Mouse (Mus musculus) ES-E14 (cell line): ENCODE results near the gene Mymx. TPM values are rescaled to one million over a fixed set of nuclear protein-coding genes. Genes with fewer than 3 reads are reported as not detected.

Experiments used
- DNase-seq: peaks from one replicate; pipeline ENCODE4 v3.0.0-alpha.2; 2013; ENCODE audit warnings: low read depth, low spot score
- H3K27ac ChIP-seq: 2 replicates; pipeline ENCODE4 v1.5.1; 2012; ENCODE audit warnings: low read depth, mild to moderate bottlenecking, low read length, moderate library complexity, mixed read lengths; ENCODE audit not compliant: poor library complexity, insufficient read depth, severe bottlenecking
- H3K36me3 ChIP-seq: 2 replicates; pipeline ENCODE4 v1.6.1; 2012; ENCODE audit warnings: mild to moderate bottlenecking, low read length, moderate library complexity, mixed read lengths; ENCODE audit not compliant: control insufficient read depth, poor library complexity, insufficient read depth, severe bottlenecking
- H3K4me1 ChIP-seq, 2 experiments: fragments of 150-350 bp in 1 of 2; sonication (generic) in 1 of 2; 2 replicates each; pipeline ENCODE4 v1.6.1; 2012; ENCODE audit warnings: low read length in 2 of 2, mild to moderate bottlenecking in 1 of 2, mixed read lengths in 1 of 2; ENCODE audit not compliant: control insufficient read depth in 2 of 2, insufficient read depth in 2 of 2, poor library complexity in 1 of 2
- H3K4me3 ChIP-seq, 2 experiments: fragments of 150-350 bp in 1 of 2; sonication (generic) in 1 of 2; 2 replicates each; pipeline ENCODE4 v1.5.1; 2012; ENCODE audit warnings: low read length in 2 of 2, low read depth in 1 of 2, mild to moderate bottlenecking in 1 of 2, mixed read lengths in 1 of 2; ENCODE audit not compliant: insufficient read depth in 1 of 2, poor library complexity in 1 of 2, severe bottlenecking in 1 of 2
- H3K9ac ChIP-seq: 2 replicates; pipeline ENCODE4 v1.6.1; 2012; ENCODE audit warnings: low read depth, mild to moderate bottlenecking, low read length, mixed read lengths; ENCODE audit not compliant: poor library complexity, insufficient read depth, severe bottlenecking
- H3K9me3 ChIP-seq: fragments of 150-350 bp; sonication (generic); 2 replicates; pipeline ENCODE4 v1.6.1; 2012; ENCODE audit warnings: low read depth, mild to moderate bottlenecking, low read length; ENCODE audit not compliant: control insufficient read depth, insufficient read depth
- CHD2 ChIP-seq: IDR thresholded peaks from 2 replicates; pipeline ENCODE4 v1.6.1; 2014; ENCODE audit warnings: mild to moderate bottlenecking, low read depth, low read length, inconsistent platforms
- HCFC1 ChIP-seq: IDR thresholded peaks from 2 replicates; pipeline ENCODE4 v1.6.1; 2012; ENCODE audit warnings: low read length, inconsistent platforms, borderline replicate concordance; ENCODE audit not compliant: insufficient read depth
- MAFK ChIP-seq: IDR thresholded peaks from 2 replicates; pipeline ENCODE4 v1.6.1; 2014; ENCODE audit warnings: mild to moderate bottlenecking, low read depth, low read length, inconsistent platforms; ENCODE audit not compliant: insufficient read depth
- ZC3H11A ChIP-seq: IDR thresholded peaks from 2 replicates; pipeline ENCODE4 v1.6.1; 2012; ENCODE audit warnings: low read depth, mild to moderate bottlenecking, inconsistent platforms, low read length, borderline replicate concordance
- ZNF384 ChIP-seq: IDR thresholded peaks from 2 replicates; pipeline ENCODE4 v1.6.1; 2012; ENCODE audit warnings: low read depth, low read length, inconsistent platforms
- in situ Hi-C, 2 experiments: fragments of 600-800 bp; cut with MboI; formaldehyde crosslinking; loops; one replicate each; pipeline ENCODE4 v1.15.1; 2025; ENCODE audit warnings: low sequenced_read_pairs in 2 of 2, inconsistent platforms in 1 of 2; ENCODE audit not compliant: unreplicated experiment in 2 of 2
- total RNA-seq: library from RNA; depleted of rRNA; stranded (reverse); fragments of 300-350 nt; gene quantifications from 2 replicates; pipeline ENCODE4 v1.2.3, GENCODE M21; 2012

The Mymx gene
- total RNA-seq, 1 experiment: 66.0 TPM

DNA sequence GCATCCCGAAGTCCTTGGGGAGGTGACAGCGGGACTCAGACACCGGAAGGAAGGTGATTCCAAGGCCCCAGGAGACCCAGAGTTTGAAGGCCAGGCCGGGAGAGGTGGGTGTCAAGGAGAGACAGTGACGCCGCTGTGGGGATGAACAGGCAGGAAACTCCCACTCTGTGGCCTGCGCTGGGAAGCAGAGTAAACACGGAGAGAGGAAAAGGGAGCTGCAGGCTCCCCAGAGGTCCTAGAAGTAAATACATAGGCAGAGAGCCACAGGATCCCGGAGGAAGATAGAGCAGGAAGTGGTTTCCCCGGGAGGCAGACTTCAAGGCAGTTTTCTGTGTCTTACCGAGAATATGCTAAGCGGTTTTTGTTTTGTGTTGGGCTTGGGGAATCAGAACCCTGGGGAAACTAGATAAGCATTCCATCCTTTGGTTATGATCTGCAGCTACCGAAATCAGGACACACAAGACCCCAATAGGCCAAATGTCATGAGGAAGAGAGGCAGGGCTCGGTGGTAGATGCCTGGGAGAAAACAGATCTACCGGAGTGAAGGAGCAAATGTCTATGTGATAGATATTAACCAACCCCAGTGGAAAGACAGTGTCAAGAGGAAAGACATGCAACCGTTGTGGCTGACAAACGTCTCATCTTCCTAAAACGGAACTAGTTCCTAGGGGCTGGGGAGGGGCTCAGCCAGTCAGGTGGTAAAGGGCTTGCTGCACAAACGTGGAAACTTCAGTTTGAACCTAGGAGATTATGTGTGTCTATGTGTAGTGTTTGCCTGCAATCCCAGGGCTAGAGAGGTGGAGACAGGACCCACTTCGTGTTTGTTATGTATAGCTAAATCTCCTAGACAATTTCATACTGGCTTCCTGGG lies 17.7 kb upstream of the Mymx start:
- no peaks in the 10 kb centered on the region for H3K9me3 ChIP-seq
- H3K9ac ChIP-seq: peak overlapping the region; percentile 56; the same call in 1 of the 2 replicates
- H3K36me3 ChIP-seq: no peaks in the 10 kb centered on the region
- peak overlapping the region; percentile 87 for H3K27ac ChIP-seq
- TF ChIP-seq HCFC1: no peak
- TF ChIP-seq ZNF384: no peak
- no peak for TF ChIP-seq ZC3H11A
- TF ChIP-seq MAFK: no peak
- TF ChIP-seq CHD2: no peak
- in situ Hi-C loops: no loop called here
- peaks cover 15 to 24% of the 10 kb centered on the region in 2 experiments for H3K4me1 ChIP-seq
- no peak for DNase-seq
- H3K4me3 ChIP-seq: peak overlapping the region; percentile 51 to 58

DNA sequence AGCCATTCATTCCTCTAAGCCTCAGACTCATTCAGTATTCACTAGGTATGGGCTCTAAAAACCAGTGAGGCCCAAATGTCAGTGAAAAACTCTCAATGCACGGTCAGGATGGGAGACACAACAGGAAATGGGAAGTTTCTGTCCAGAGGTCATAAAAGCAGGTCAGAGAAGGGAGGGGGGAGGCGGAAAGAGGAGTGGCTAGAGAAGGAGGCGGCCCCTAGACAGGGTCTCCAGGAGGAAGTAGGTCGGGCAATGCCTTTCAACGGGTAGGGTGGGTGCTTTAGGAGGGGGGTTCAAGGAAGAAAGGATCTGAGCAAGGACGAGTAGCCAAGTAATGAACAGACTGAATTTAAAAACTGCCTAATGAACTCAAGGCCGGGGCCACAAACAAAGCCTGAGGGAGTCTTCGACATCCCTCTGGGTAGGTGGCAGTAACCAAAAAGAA lies 17.1 kb upstream of the Mymx start:
- H3K4me1 ChIP-seq: peaks cover 15 to 24% of the 10 kb centered on the region in 2 experiments
- peak overlapping the region; percentile 62; the same call in 1 of the 2 replicates for H3K9ac ChIP-seq
- in situ Hi-C loops: no loop called here
- H3K36me3 ChIP-seq: no peaks in the 10 kb centered on the region
- no peak for TF ChIP-seq HCFC1
- no peak for TF ChIP-seq ZC3H11A
- no peak for TF ChIP-seq CHD2
- no peak for TF ChIP-seq MAFK
- no peak for TF ChIP-seq ZNF384
- DNase-seq: no peak
- H3K27ac ChIP-seq: peak overlapping the region; percentile 87
- peak overlapping the region; percentile 51 to 58 for H3K4me3 ChIP-seq
- no peaks in the 10 kb centered on the region for H3K9me3 ChIP-seq

- Histone ChIP-seq H3K4me1 (peaks cover 17 to 24% of the 10 kb centered on the region in 2 experiments), H3K9ac (peak overlapping the region; percentile 53; the same call in 1 of the 2 replicates), H3K27ac (peak overlapping the region; percentile 87; the same call in 1 of the 2 replicates), H3K4me3 (no peak overlapping the region), H3K9me3 (no peaks in the 10 kb centered on the region), H3K36me3 (no peaks in the 10 kb centered on the region)
- in situ Hi-C loops: no loop called here
- DNase-seq: no peak
- TF ChIP-seq ZNF384 (no peak), MAFK (no peak), HCFC1 (no peak), ZC3H11A (no peak), CHD2 (no peak)
Measured at GRCm38 (mm10) chr17:45617655-45618054, 15.8 kb upstream of the Mymx start.

- Histone ChIP-seq H3K36me3 (no peaks in the 10 kb centered on the region), H3K4me1 (peaks cover 24 to 28% of the 10 kb centered on the region in 2 experiments), H3K27ac (peak overlapping the region; percentile 57; the same call in 1 of the 2 replicates), H3K9me3 (no peaks in the 10 kb centered on the region), H3K9ac (no peak overlapping the region), H3K4me3 (no peak overlapping the region)
- in situ Hi-C loops: no loop called here
- TF ChIP-seq ZC3H11A (no peak), CHD2 (no peak), MAFK (no peak), ZNF384 (no peak), HCFC1 (no peak)
- DNase-seq: no peak
Measured at GRCm38 (mm10) chr17:45616679-45617078, 14.8 kb upstream of the Mymx start.
